Mouse (Mus musculus) urinary bladder, postnatal 14 days (tissue): Measurements from ENCODE around the gene A830005F24Rik.
"Not testable (repeated sequence)": the region's sequence is repeated elsewhere in the genome, so short reads cannot be mapped to it uniquely, and the experiment has no call there.

ENCODE experiments used
- DNase-seq: peaks from one replicate; pipeline ENCODE4 v3.0.0; 2021; ENCODE audit warnings: low spot score

A830005F24Rik gene

GRCm38 (mm10) chr13:48513003-48513929, at the start of gene A830005F24Rik, which contains the start of gene Zfp169:
Gene A830005F24Rik (plus strand): TSS chr13:48513570.
Gene Zfp169 (minus strand): TSS chr13:48513451.
- peak; percentile 83 for DNase-seq

GRCm38 (mm10) chr13:48464170-48464569, 49.2 kb upstream of the A830005F24Rik start:
- DNase-seq, result peak; percentile 58

- no peak for DNase-seq
Observed at GRCm38 (mm10) chr13:48466186-48466585, 47.2 kb upstream of the A830005F24Rik start.

- no peak for DNase-seq
Observed at GRCm38 (mm10) chr13:48468656-48469180, 44.7 kb upstream of the A830005F24Rik start.

- no peak for DNase-seq
Observed at GRCm38 (mm10) chr13:48483606-48484005, 29.8 kb upstream of the A830005F24Rik start.

GRCm38 (mm10) chr13:48490396-48491182, 22.8 kb upstream of the A830005F24Rik start:
- DNase-seq, result no peak

- no peak for DNase-seq
Observed at GRCm38 (mm10) chr13:48493183-48493582, 20.2 kb upstream of the A830005F24Rik start.

GRCm38 (mm10) chr13:48497693-48498221, 15.6 kb upstream of the A830005F24Rik start:
- peak; percentile 57 for DNase-seq

DNA sequence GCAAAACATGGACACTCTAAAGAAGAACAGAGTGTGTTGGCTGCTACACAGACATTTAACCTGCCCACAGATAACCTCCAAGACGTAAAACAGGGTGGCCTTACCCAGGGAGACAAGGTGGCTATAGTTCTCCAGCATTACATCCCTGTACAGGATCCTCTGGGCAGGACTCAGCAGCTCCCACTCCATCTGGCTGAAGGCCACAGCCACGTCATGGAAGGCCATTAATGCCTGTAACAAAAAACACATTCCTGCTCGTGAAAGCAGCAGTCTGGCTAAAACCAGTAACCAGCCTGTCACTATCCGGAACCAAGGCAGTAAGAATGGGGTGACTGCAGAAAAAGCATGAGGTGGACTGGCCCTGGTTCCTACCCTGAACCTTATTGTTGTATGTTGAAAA, 14.7 kb upstream of the A830005F24Rik start:
- DNase-seq, result peak; percentile 65

GRCm38 (mm10) chr13:48502422-48502821, 10.9 kb upstream of the A830005F24Rik start:
- no peak for DNase-seq

DNA sequence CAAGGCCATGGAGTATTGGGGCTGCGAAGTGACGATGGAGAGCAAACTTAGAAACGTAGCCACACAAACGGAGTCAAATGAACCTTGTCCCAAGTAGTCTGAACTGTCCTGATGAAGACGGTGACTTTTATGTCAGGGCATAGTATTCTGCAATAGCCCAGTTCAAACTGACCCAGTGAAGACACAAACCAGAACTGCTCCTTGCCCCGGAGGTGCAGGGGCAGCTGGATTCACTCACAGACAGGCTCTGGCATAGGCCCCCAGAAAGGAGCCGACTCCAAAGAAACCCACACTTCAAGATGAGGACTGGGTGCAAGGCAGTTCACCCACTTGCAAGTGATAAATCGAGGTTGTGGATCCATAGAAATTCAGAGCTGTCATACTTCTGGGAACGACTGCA, 4.7 kb upstream of the A830005F24Rik start:
- DNase-seq, result no peak

- DNase-seq, result no peak
Observed at GRCm38 (mm10) chr13:48515861-48516260, 2.5 kb downstream of the A830005F24Rik start.

- DNase-seq, result not testable (repeated sequence)
Observed at GRCm38 (mm10) chr13:48519122-48519521, 5.8 kb downstream of the A830005F24Rik start.

GRCm38 (mm10) chr13:48525745-48526144, 12.4 kb downstream of the A830005F24Rik start:
- DNase-seq, result no peak

DNA sequence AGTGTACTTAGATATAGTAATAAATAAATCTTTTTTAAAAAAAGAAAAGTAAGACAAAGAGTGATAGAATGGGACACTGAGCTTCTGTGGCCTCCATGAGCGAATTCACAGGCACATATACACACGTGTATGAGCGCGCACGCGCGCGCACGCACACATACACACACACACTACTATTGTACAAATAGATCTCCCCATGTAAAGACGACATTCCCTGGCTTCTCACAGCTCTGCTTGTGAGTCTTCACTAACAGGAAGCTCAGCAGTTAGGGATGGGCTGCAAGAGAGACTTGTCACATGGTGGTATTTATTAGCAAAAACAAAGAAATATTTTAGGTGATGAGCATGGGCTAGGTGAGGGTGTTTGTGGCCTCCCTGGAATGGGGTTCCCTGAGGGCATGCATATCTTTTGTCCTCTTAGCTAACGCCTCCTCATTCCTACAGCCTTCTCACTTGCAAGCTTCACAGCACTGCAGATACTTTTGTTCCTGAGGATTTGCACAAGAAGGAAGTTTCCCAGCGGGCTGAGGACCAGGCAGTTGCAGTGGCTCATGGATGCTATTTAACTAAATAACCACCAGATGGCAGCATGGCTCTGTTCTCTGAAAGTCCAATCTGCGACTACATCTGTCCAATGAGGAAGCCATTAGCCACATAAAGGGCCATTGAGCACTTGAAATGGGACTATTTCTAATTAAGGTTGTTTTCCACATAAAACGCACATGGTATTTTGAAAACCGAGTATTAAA, 14.9 kb downstream of the A830005F24Rik start:
- DNase-seq, result peak; percentile 60

GRCm38 (mm10) chr13:48529028-48529427, 15.7 kb downstream of the A830005F24Rik start:
- DNase-seq, result no peak

GRCm38 (mm10) chr13:48530685-48531084, 17.3 kb downstream of the A830005F24Rik start:
- DNase-seq, result peak; percentile 69

DNA sequence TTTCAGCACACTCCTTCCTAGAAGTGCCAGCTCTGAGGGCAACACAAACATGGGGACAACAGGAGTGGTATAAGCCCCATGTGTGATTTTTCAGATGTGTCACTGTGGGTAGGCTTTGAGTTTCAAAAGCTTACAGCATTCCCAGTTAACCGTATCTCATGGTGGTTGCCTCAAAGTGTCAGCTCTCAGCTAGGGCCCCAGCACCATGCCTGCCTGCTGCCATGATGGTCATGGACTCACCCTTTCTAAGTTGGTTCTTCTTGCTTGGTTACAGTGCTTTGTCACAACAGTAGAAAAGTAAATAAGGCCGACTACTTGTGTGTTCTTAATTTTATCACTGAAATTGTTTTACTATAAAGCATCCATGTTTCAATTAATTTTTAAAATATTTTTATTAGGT, 18.1 kb downstream of the A830005F24Rik start:
- no peak for DNase-seq

- DNase-seq, result no peak
Observed at GRCm38 (mm10) chr13:48533441-48533840, 20.1 kb downstream of the A830005F24Rik start.

GRCm38 (mm10) chr13:48540488-48540887, 27.1 kb downstream of the A830005F24Rik start:
- no peak for DNase-seq

GRCm38 (mm10) chr13:48544391-48544790, 31.0 kb downstream of the A830005F24Rik start:
- DNase-seq, result no peak
